Mouse (Mus musculus): ENCODE results near the gene Tiam2.

DNA sequence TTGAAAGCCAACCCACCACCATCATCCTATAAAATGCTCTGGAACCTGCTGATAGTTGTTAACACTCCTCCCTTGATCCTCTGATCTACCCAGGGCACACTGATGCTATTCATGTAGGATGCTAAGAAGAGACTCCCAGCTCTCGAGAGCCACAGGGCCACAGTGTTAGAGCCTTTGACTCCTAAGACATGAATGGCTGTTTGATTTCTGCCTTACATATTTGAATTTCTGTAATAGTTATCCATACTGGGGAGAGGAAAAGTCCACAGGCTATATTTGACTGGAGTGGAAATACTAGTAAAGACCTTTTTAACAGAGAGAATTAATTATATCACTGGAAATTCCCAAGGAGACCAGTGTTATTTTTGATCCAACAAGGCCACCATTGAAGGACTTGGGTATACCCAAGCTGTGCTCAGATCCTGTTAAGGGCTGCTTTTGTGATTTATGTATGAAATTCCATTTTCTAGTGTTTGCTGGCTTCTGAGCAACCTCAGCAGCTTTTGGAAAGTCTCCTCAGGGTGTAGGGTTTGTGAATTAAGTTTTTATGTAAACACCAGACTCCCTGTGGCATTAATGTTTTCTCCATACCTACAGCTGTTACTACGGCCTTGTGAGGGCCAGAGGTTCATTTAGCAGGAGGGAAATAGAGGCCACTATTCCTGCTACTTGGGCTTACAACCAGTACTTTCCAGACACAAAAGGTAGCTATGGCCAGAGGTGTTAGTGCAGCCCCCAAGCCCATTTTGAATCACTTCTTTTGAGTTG, 131.7 kb downstream of the Tiam2 start:
- TF ChIP-seq CTCF (IDR thresholded peaks at IDR 0.05; ENCODE audit: low read depth, low read length) (no peak), POLR2A (IDR thresholded peaks at IDR 0.05; ENCODE audit: insufficient read depth, low read length) (no peak), EP300 (IDR thresholded peaks at IDR 0.05; ENCODE audit: insufficient read depth, low read depth, low read length) (no peak)
